Mouse (Mus musculus): ENCODE measurements around the gene Vtcn1. TPM values are rescaled to one million over a fixed set of nuclear protein-coding genes. Genes with fewer than 3 reads are reported as not detected.
"Not testable (repeated sequence)": the region's sequence is repeated elsewhere in the genome, so short reads cannot be mapped to it uniquely, and the experiment has no call there.

The Vtcn1 gene
- polyA plus RNA-seq, 1 experiment, result not detected

DNA sequence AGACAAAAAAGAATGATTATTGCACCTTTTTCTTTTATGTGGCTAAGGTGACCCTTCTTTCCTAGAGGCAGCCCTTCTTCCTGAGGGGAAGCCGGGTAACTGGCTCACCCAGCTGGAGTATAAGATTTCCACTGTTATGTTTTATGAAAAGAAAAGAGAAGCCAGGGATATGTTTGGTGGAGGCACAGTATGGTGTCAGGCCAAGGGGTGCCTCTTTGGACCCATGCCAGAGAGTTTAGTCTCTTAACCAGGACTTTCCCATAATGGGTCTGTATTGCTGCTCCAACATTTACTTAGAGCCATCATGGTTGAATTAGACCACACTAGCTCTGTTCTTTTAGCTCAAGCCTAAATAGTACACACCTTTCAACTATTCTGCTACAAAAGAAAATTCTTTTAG, 20.3 kb upstream of the Vtcn1 start:
- no peak for TF ChIP-seq CTCF (IDR thresholded peaks at IDR 0.05; ENCODE audit: low read depth, low read length)
- no peak for TF ChIP-seq POLR2A (IDR thresholded peaks at IDR 0.05; ENCODE audit: borderline replicate concordance, low read depth, low read length)
- no peaks in the 10 kb centered on the region for H3K4me1 ChIP-seq (ENCODE audit: control insufficient read depth, insufficient read depth, low read length)
- no peak overlapping the region for H3K4me3 ChIP-seq (ENCODE audit: insufficient read depth, low read length)
- H3K27ac ChIP-seq (ENCODE audit: insufficient read depth, low read depth, low read length), result no peak overlapping the region

DNA sequence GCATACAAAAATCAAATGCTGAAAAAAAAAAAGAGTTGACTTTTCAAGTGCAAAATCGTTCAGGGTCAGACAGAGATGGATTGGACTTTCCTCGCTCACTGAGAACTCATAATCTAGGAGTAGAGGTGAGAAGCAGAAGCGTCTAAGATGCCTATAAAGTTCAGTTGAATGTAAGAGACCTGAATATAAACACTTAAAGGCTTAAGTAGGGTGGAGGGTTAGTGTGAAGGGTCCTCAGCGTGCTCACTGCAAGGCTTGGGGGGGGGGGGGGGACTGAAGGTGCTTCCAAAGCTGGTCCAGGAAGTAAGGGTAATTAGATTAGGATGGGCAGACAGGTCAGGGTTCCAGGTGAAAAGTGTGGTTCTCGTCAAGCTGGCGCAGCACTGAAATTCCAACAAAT, 19.3 kb upstream of the Vtcn1 start:
- Histone ChIP-seq H3K4me3 (ENCODE audit: insufficient read depth, low read length) (no peak overlapping the region), H3K27ac (ENCODE audit: insufficient read depth, low read depth, low read length) (no peak overlapping the region), H3K4me1 (ENCODE audit: control insufficient read depth, insufficient read depth, low read length) (no peaks in the 10 kb centered on the region)
- no peak for TF ChIP-seq CTCF (IDR thresholded peaks at IDR 0.05; ENCODE audit: low read depth, low read length)
- no peak for TF ChIP-seq POLR2A (IDR thresholded peaks at IDR 0.05; ENCODE audit: borderline replicate concordance, low read depth, low read length)

DNA sequence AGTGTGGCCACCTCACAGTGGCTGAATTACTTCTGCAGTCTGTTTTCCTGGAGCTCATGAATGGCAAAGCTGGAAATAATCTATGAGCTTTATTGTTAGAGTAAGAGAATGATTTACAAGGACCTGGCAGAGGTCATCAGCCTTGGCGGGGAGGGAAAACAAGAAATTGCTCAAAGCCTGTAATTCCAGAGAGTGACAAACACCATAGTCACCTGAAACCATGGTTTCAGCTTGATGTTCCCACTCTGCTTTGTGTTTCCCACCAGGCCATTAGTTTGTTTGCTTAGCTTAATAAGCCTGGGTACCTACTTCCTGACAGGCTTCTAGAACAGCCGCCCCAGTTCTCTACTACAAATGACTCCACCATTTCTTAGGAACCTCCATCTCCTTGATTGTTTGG, 14.8 kb upstream of the Vtcn1 start:
- no peak overlapping the region for H3K4me3 ChIP-seq (ENCODE audit: insufficient read depth, low read length)
- H3K27ac ChIP-seq (ENCODE audit: insufficient read depth, low read depth, low read length), result no peak overlapping the region
- TF ChIP-seq CTCF (IDR thresholded peaks at IDR 0.05; ENCODE audit: low read depth, low read length), result no peak
- TF ChIP-seq POLR2A (IDR thresholded peaks at IDR 0.05; ENCODE audit: borderline replicate concordance, low read depth, low read length), result no peak
- H3K4me1 ChIP-seq (ENCODE audit: control insufficient read depth, insufficient read depth, low read length), result no peaks in the 10 kb centered on the region

DNA sequence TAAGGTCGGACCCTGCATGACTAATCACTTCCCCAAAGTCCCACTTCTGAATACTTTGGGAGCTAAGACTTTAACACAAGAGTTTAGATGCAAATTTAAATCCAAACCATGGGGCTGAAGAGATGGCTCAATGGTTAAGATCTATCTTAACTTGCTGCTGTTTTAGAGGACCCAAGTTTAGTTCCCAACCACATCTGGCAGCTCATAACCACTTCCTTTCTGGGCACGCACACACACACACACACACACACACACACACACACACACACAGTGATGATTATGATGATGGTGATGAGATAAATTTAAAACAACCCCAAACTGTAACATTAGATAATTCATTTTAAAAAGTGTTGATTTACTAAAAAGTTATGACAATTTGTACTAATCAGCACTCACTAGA, 13.4 kb upstream of the Vtcn1 start:
- Histone ChIP-seq H3K4me1 (ENCODE audit: control insufficient read depth, insufficient read depth, low read length) (no peaks in the 10 kb centered on the region), H3K4me3 (ENCODE audit: insufficient read depth, low read length) (no peak overlapping the region), H3K27ac (ENCODE audit: insufficient read depth, low read depth, low read length) (no peak overlapping the region)
- no peak for TF ChIP-seq POLR2A (IDR thresholded peaks at IDR 0.05; ENCODE audit: borderline replicate concordance, low read depth, low read length)
- no peak for TF ChIP-seq CTCF (IDR thresholded peaks at IDR 0.05; ENCODE audit: low read depth, low read length)

DNA sequence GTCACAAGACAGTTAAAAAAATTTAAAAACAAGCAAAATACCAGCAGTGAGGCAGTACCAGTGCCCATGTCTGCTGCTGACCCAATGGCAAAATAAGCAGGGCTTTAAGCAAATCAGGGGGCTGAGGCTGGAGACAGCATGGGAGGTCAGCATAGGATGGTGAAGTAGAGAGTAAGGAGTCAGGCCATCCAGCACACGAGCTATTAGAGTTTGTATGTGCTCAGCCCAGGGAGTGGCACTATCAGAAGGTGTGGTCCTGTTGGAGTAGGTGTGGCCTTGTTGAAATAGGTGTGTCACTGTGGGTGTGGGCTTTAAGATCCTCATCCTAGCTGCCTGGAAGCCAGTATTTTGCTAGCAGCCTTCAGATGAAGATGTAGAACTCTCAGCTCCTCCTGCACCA, 9.8 kb upstream of the Vtcn1 start:
- not testable (repeated sequence) for H3K4me1 ChIP-seq (ENCODE audit: control insufficient read depth, insufficient read depth, low read length); H3K4me3 ChIP-seq (ENCODE audit: insufficient read depth, low read length); H3K27ac ChIP-seq (ENCODE audit: insufficient read depth, low read depth, low read length)

DNA sequence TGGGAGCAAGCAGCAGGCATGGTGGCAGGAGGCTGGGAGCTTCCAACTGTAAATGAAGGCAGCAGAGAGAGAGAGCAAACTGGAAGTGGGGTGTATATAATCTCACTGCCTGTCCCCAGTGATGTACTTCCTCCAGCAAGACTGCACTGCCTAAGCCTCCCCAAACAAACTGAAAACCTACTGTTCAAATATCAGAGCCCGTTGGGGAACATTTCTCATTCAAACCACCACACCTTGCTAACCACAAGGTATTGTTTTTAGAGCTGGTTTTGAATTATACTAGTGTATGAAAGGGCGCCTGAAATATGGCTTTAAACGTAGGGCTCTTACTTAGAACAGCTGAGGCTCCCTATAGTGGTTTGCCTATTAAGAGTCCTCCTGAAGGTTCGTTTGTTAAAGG, 6.5 kb upstream of the Vtcn1 start:
- Histone ChIP-seq H3K4me3 (ENCODE audit: insufficient read depth, low read length) (no peak overlapping the region), H3K4me1 (ENCODE audit: control insufficient read depth, insufficient read depth, low read length) (peaks cover 6% of the 10 kb centered on the region), H3K27ac (ENCODE audit: insufficient read depth, low read depth, low read length) (no peak overlapping the region)
- TF ChIP-seq CTCF (IDR thresholded peaks at IDR 0.05; ENCODE audit: low read depth, low read length) (no peak), POLR2A (IDR thresholded peaks at IDR 0.05; ENCODE audit: borderline replicate concordance, low read depth, low read length) (no peak)

DNA sequence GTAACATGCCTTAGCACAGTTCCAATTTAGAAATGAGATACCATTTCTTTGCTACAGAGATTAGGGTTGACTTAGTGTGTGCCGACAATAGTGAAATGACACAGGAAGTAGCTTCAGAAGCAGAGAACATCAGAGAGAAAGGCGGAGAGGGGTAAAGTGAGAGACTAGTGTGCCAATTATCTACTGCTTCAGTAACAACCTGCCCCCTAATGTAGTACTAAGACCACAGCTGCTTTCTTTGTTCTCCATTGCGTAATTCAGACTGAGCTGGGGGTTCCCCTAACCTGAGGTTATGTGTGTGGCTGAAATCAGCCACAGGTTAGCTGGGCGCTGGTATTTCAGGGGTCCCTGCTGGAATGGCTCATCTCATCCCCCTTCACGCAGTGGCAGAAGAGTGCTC, 5.7 kb upstream of the Vtcn1 start:
- Histone ChIP-seq H3K27ac (ENCODE audit: insufficient read depth, low read depth, low read length) (no peak overlapping the region), H3K4me1 (ENCODE audit: control insufficient read depth, insufficient read depth, low read length) (peaks cover 6% of the 10 kb centered on the region), H3K4me3 (ENCODE audit: insufficient read depth, low read length) (no peak overlapping the region)
- TF ChIP-seq POLR2A (IDR thresholded peaks at IDR 0.05; ENCODE audit: borderline replicate concordance, low read depth, low read length), result no peak
- TF ChIP-seq CTCF (IDR thresholded peaks at IDR 0.05; ENCODE audit: low read depth, low read length), result no peak

DNA sequence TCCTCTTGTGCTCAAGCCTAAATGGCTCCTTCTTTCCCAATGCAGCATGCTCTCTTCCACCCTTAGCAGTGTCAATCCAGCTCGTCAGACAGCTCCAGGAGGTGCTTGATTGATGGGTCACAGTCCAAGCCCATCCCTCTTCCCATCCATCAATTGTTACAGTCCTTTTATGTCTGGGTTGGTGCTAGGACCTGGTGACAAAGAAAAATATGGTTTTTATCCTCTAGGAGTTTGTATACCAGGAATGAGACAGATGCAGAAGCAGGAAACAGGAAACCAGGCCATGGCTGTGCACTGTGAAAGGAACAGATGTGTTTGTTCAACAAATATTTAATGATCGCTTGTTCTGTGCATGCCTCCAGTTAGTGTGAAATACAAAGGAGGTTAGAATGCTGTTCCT, 4.4 kb upstream of the Vtcn1 start:
- H3K27ac ChIP-seq (ENCODE audit: insufficient read depth, low read depth, low read length), result no peak overlapping the region
- H3K4me1 ChIP-seq (ENCODE audit: control insufficient read depth, insufficient read depth, low read length), result peaks cover 6% of the 10 kb centered on the region
- TF ChIP-seq POLR2A (IDR thresholded peaks at IDR 0.05; ENCODE audit: borderline replicate concordance, low read depth, low read length), result no peak
- no peak for TF ChIP-seq CTCF (IDR thresholded peaks at IDR 0.05; ENCODE audit: low read depth, low read length)
- no peak overlapping the region for H3K4me3 ChIP-seq (ENCODE audit: insufficient read depth, low read length)

DNA sequence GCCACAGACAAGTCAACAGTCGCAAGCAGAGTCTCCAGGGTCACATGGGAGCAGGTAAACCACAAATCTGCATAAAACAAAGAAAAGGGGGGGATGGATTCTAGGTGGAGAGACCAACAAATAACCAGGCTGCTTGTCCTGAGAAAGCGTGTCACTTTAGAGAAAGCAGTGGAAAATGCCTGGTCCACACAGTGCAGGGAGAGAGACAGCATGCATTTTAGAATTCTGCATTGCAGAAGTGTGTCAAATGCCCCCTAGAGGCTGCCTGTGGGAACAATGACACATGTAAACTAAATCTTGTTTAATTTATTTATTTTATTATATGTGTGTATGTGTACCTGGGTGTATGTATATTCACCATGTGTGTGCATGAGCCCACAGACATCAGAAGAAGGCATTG, 4.0 kb upstream of the Vtcn1 start:
- Histone ChIP-seq H3K4me3 (ENCODE audit: insufficient read depth, low read length) (no peak overlapping the region), H3K4me1 (ENCODE audit: control insufficient read depth, insufficient read depth, low read length) (peaks cover 6% of the 10 kb centered on the region), H3K27ac (ENCODE audit: insufficient read depth, low read depth, low read length) (no peak overlapping the region)
- TF ChIP-seq CTCF (IDR thresholded peaks at IDR 0.05; ENCODE audit: low read depth, low read length) (no peak), POLR2A (IDR thresholded peaks at IDR 0.05; ENCODE audit: borderline replicate concordance, low read depth, low read length) (no peak)

DNA sequence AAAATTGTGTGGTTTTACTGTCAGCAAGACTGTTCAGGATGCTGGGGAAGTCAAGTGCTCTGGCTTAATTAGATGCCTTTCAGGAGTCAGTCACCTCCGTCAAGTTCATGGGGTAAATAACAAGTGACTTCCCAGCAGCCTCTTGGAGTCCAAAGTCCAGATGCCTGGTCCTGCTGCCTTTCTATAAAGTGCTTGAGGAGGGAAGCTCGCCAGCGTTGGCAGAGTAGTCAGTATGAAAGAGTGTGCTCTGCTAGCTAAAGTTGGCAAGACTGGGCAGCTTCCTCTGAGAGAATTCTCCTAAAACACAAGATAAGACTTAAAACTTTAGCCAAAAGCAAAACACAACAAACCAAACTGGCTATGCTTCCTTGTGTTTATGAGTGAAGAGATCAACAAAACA, 18.5 kb downstream of the Vtcn1 start:
- no peak overlapping the region for H3K4me3 ChIP-seq (ENCODE audit: insufficient read depth, low read length)
- no peak overlapping the region for H3K27ac ChIP-seq (ENCODE audit: insufficient read depth, low read depth, low read length)
- TF ChIP-seq CTCF (IDR thresholded peaks at IDR 0.05; ENCODE audit: low read depth, low read length), result no peak
- no peak for TF ChIP-seq POLR2A (IDR thresholded peaks at IDR 0.05; ENCODE audit: borderline replicate concordance, low read depth, low read length)
- H3K4me1 ChIP-seq (ENCODE audit: control insufficient read depth, insufficient read depth, low read length), result no peaks in the 10 kb centered on the region

DNA sequence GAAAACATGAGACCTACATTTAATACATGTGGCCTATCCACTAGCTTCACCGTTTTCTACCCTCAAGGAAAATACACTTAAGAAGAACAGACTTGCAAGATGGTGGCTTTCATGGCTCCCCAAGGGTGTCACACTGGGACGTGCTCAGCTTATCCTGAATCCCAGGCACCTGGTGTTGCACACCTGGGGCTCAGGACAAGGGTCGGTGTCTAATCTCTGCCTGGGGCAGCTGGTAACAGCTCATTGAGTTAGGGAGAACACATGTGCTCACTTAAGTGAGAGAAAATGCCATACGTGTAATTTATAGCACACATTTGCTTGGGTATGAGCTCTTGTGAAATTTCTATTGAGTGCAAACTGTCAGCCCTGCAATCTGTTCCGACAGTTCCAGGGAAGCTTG, 19.1 kb downstream of the Vtcn1 start:
- H3K27ac ChIP-seq (ENCODE audit: insufficient read depth, low read depth, low read length), result no peak overlapping the region
- TF ChIP-seq CTCF (IDR thresholded peaks at IDR 0.05; ENCODE audit: low read depth, low read length), result no peak
- TF ChIP-seq POLR2A (IDR thresholded peaks at IDR 0.05; ENCODE audit: borderline replicate concordance, low read depth, low read length), result no peak
- H3K4me1 ChIP-seq (ENCODE audit: control insufficient read depth, insufficient read depth, low read length), result no peaks in the 10 kb centered on the region
- no peak overlapping the region for H3K4me3 ChIP-seq (ENCODE audit: insufficient read depth, low read length)

All from bone marrow macrophage, adult 2 months (primary cell).